Mouse (Mus musculus): Measurements from ENCODE around the gene Pmf1.
"Not testable (repeated sequence)": the region's sequence is repeated elsewhere in the genome, so short reads cannot be mapped to it uniquely, and the experiment has no call there.

DNA sequence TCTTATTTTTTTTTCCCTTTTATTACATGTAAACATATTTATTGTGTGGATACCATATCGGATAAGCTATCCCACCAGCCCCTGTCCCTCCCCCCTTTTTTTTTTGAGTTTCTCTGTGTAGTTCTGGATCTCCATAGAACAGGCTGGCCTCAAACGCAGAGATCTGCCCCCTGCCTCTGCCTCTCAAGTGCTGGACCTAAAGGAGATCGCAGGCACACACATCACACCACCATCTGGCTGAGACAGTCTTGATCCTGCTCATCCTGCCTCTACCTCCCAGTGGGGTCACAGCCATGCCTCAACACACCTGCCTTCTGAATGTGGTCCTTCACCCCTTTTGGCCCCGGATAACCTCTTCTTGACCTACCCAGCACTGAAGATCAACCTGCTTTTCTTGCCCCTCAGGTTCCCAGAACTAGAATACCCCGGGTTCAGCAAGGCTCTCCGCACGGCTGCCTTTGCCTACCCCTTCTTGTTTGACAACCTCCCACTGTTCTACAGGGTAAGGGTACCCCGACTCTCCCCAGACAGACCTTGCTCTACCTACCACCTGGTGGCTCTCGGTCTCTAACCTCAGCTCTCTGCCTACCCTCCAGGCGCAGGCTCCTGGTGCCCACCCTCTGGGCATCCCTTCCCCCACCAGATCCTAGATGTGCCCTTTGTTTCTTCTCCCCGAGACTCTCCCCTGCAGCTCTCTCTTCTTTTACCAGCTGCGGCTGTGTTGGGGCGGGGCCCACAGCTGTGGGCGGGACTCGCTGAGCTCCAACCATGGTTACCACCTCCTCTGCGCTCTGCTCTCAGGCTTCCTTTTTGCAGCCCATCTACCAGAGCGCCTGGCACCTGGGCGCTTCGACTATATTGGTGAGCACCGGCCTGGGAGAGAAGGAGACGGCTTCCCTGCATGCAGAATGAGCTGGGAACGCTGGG, 28.5 kb downstream of the Pmf1 start:
- not testable (repeated sequence) for TF ChIP-seq FLI1 (IDR thresholded peaks at IDR 0.05; ENCODE audit: low read length); GATA1 (IDR thresholded peaks at IDR 0.05; ENCODE audit: borderline replicate concordance, low read length)

Measured in megakaryocyte, embryonic 14.5 days (primary cell).